Comparison of ENCODE assay signal across 25 mouse cellular contexts in the genomic region with DNA sequence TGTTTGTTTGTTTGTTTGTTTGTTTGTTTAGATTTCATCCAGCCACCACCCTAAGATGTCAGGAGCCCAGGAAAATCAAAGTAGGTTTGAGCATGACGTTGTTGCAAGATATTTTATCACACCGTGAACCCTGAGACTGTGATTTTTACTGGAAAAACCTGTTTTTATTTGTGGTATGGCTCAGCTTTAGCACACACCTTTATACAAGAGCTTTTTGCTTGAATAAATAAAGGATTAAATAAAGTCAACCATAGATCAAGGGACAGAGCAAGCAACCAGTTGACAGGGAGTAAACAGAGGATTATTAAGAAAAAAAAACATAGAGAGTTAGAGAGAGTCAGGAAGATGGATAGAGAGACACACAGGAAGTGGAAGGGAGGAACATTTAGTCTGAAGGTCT.
"Had no signal": no experiment of that assay in that cellular context is flagged by ENCODE, and none has a peak within 500 bp of the region (broad histone marks: within the 10 kb centered on the region; RNA-seq: fewer than 3 reads in every experiment).

No protein-coding gene starts in this region.

- H3K4me1 ChIP-seq: heart, embryonic 13.5 days; heart, embryonic 15.5 days; hindbrain, embryonic 13.5 days; hindbrain, embryonic 15.5 days; kidney, embryonic 15.5 days; limb, embryonic 10.5 days; limb, embryonic 12.5 days had no signal

- H3K36me3 ChIP-seq: heart, embryonic 13.5 days; heart, embryonic 15.5 days; hindbrain, embryonic 13.5 days; hindbrain, embryonic 15.5 days; kidney, embryonic 15.5 days; limb, embryonic 10.5 days; limb, embryonic 12.5 days had no signal

- H3K27ac ChIP-seq: heart, adult 2 months; heart, embryonic 13.5 days; heart, embryonic 15.5 days; hindbrain, embryonic 13.5 days; hindbrain, embryonic 15.5 days; hindbrain, postnatal 0 days; kidney, embryonic 15.5 days; kidney, postnatal 0 days; left cerebral cortex, adult 2 months; limb, embryonic 10.5 days; limb, embryonic 12.5 days had no signal

- H3K4me3 ChIP-seq: heart, adult 2 months; heart, embryonic 13.5 days; heart, embryonic 15.5 days; hindbrain, embryonic 13.5 days; hindbrain, embryonic 15.5 days; kidney, embryonic 15.5 days; left cerebral cortex, adult 2 months; limb, embryonic 10.5 days; limb, embryonic 12.5 days had no signal

- ATAC-seq: hindbrain, postnatal 0 days; intestine, embryonic 16.5 days had no signal

- H3K4me2 ChIP-seq: heart, embryonic 11.5 days; heart, embryonic 13.5 days; heart, embryonic 15.5 days; hindbrain, embryonic 13.5 days; hindbrain, embryonic 15.5 days; kidney, embryonic 15.5 days; limb, embryonic 12.5 days; liver, embryonic 11.5 days had no signal

- H3K9me3 ChIP-seq: heart, embryonic 13.5 days; heart, embryonic 15.5 days; hindbrain, embryonic 13.5 days; hindbrain, embryonic 15.5 days; kidney, embryonic 15.5 days; limb, embryonic 10.5 days; limb, embryonic 12.5 days had no signal

- H3K27me3 ChIP-seq: heart, embryonic 13.5 days; heart, embryonic 15.5 days; hindbrain, embryonic 13.5 days; hindbrain, embryonic 15.5 days; kidney, embryonic 15.5 days; limb, embryonic 12.5 days had no signal

- DNase-seq: gastrocnemius, postnatal 14 days; gastrocnemius, postnatal 36 days; heart, adult 2 months; heart, postnatal 14 days; heart, postnatal 36 days; kidney, adult 11 months; kidney, adult 2 months; kidney, adult 9 months; kidney, postnatal 14 days; kidney, postnatal 36 days; layer of hippocampus, adult 9-11 months; liver had no signal

- H3K9ac ChIP-seq: heart, embryonic 13.5 days; heart, embryonic 15.5 days; hindbrain, embryonic 13.5 days; hindbrain, embryonic 15.5 days; kidney, embryonic 15.5 days; limb, embryonic 12.5 days had no signal
